Mouse (Mus musculus): ENCODE data around the gene Creb5.

The Creb5 gene

GRCm38 (mm10) chr6:53445862-53446460, 158.9 kb downstream of the Creb5 start:
- DNase-seq (ENCODE audit: low spot score): no peak

GRCm38 (mm10) chr6:53447479-53447878, 160.4 kb downstream of the Creb5 start:
- DNase-seq (ENCODE audit: low spot score): no peak

- no peak for DNase-seq (ENCODE audit: low spot score)
Measured at GRCm38 (mm10) chr6:53448317-53448870, 161.3 kb downstream of the Creb5 start.

GRCm38 (mm10) chr6:53449437-53450173, 162.5 kb downstream of the Creb5 start:
- DNase-seq (ENCODE audit: low spot score): no peak

- DNase-seq (ENCODE audit: low spot score): no peak
Measured at GRCm38 (mm10) chr6:53450494-53450893, 163.4 kb downstream of the Creb5 start.

- no peak for DNase-seq (ENCODE audit: low spot score)
Measured at GRCm38 (mm10) chr6:53452240-53452639, 165.2 kb downstream of the Creb5 start.

- DNase-seq (ENCODE audit: low spot score): no peak
Measured at GRCm38 (mm10) chr6:53455442-53455841, 168.4 kb downstream of the Creb5 start.

GRCm38 (mm10) chr6:53456111-53456510, 169.0 kb downstream of the Creb5 start:
- DNase-seq (ENCODE audit: low spot score): no peak

- DNase-seq (ENCODE audit: low spot score): no peak
Measured at GRCm38 (mm10) chr6:53459995-53460747, 173.1 kb downstream of the Creb5 start.

- DNase-seq (ENCODE audit: low spot score): no peak
Measured at GRCm38 (mm10) chr6:53461056-53461455, 174.0 kb downstream of the Creb5 start.

- peak; percentile 18 for DNase-seq (ENCODE audit: low spot score)
Measured at GRCm38 (mm10) chr6:53461775-53462770, 175.0 kb downstream of the Creb5 start.

- DNase-seq (ENCODE audit: low spot score): no peak
Measured at GRCm38 (mm10) chr6:53462802-53463201, 175.7 kb downstream of the Creb5 start.

- no peak for DNase-seq (ENCODE audit: low spot score)
Measured at GRCm38 (mm10) chr6:53463261-53463813, 176.3 kb downstream of the Creb5 start.

- DNase-seq (ENCODE audit: low spot score): no peak
Measured at GRCm38 (mm10) chr6:53469204-53469603, 182.1 kb downstream of the Creb5 start.

- no peak for DNase-seq (ENCODE audit: low spot score)
Measured at GRCm38 (mm10) chr6:53469703-53470102, 182.6 kb downstream of the Creb5 start.

GRCm38 (mm10) chr6:53470559-53470958, 183.5 kb downstream of the Creb5 start:
- DNase-seq (ENCODE audit: low spot score): no peak

GRCm38 (mm10) chr6:53470999-53471591, 184.0 kb downstream of the Creb5 start:
- no peak for DNase-seq (ENCODE audit: low spot score)

- no peak for DNase-seq (ENCODE audit: low spot score)
Measured at GRCm38 (mm10) chr6:53472751-53473150, 185.7 kb downstream of the Creb5 start.

GRCm38 (mm10) chr6:53477501-53477900, 190.4 kb downstream of the Creb5 start:
- DNase-seq (ENCODE audit: low spot score): no peak

GRCm38 (mm10) chr6:53490917-53491316, 203.8 kb downstream of the Creb5 start:
- no peak for DNase-seq (ENCODE audit: low spot score)

GRCm38 (mm10) chr6:53491331-53491730, 204.3 kb downstream of the Creb5 start:
- no peak for DNase-seq (ENCODE audit: low spot score)

Measured in testis, postnatal 14 days (tissue).